Mouse (Mus musculus): Measurements from ENCODE around the gene Asb6.
A peak's percentile ranks its signal among the peaks of the same experiment; 100 is the strongest.

Asb6 gene

DNA sequence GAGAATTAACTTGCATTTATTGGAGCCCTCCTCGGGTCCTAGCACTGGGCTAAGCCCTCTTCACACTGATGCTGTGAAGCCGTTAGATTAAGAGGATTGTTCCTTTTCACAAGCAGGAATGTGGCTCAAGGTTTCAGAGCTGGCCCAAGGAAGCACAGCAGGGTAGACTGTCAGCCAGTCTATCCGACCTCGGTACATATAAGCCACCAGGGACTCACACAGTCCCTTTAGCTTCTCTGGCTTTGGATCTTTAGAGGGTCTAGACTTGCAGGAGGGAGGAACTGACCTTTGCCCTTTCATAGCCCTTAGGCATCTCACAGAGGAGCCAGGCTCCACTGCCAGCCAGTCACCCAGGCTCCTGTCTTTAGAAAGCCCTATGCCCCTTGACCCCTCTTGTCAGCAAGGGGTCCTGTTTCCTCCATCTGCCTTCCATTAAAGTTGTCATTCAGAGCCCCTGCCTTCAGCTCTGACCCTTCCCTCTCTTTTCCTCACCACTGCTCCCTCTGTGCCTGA is at the start of gene Asb6:
Gene Asb6, minus strand, starts transcription at position 51 of the 513 bp plus-strand sequence.
- no peak for DNase-seq (ENCODE audit: low read depth)

DNA sequence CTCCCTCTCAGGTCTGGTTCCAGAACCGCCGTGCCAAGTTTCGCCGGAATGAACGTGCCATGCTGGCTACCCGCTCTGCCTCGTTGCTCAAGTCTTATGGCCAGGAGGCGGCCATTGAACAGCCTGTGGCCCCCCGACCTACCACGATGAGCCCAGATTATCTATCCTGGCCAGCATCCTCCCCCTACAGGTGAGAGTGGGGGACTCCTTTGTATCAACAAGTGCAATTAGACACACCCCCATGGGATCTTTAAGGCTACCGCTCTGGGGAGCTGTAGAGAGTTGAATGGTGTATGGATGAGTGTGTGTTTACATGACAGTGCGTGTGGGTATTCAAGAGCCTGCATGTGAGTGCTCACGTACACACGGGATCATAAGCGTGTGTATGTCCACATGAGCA is 49.3 kb upstream of the Asb6 start:
- DNase-seq (ENCODE audit: low read depth), result no peak

DNA sequence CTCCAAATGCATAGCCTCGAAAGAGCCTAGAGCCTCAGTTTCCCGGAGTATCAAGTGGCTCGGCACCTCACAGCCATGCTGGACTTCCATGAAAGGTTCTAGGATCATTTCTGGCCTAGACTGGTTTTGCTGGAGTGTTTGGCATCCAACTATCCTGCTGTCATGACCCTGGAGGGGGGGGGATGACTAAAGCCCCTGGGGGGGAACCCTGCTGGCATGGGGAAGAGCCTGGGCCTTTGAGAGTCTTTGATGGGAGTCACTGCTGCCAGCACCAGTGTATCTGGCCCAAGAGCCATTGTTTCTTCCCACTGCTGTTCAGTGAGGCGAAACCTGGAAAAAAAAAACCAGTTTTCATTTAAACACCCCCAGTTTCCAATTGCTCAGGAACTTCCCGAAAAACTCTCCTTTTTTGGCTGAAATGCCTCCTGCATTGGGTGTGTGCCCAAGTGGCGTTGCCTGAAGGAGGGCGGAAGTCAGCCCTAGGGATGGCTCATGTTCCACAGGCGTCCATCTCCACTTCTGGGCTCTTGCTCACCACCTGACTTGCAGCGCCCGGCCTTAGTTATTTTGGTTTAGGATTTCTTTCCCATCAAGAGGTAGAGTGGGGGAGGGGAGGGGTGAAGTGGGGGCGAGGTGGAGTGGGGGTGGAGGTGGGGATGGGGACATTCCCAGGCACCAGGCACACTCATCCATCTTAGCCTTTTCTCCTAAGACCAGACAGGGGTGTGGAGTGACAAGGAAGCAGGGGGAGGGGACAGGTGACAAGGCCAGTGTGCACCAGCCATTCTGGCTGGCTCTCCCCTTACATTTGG is 45.7 kb upstream of the Asb6 start:
- DNase-seq (ENCODE audit: low read depth), result no peak

DNA sequence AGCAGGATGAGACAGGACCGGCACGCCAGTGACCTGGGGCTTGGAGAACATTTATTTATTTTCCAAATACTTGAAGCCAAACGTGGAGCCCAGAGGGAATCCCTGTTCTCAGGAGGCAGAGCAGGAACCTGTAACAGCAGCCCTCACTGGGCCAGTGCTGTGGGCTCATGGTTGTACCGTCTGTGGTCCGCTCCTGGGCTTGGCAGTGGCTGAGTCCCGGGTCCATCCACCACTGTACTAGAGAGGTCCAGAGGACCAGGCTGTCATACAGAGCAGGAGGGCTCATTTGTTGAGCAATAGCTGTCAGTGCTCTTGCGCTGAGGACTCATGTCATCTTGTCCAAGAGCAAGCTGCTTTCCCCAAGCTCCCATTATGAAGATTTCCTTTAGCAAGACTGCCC is 45.0 kb upstream of the Asb6 start:
- DNase-seq (ENCODE audit: low read depth), result no peak

DNA sequence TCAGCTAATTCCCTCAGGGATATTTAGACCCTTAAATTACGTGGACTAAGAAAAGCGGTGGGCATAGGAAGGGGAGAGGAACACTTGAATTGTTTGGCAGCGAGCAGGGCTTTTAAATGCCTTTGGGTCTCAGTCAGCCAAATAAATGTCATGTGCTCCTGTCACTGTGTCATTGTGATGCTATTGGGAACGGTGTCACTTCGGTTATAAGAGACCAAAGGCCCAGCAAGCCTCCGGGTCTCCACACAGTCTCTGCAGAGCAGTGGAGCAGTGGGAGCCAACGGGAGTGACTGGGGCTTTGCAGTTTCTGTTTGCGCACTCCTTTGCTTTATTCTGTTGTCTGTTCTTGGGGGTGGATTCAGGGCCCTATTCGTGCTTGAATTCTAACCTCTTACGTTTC is 44.3 kb upstream of the Asb6 start:
- no peak for DNase-seq (ENCODE audit: low read depth)

DNA sequence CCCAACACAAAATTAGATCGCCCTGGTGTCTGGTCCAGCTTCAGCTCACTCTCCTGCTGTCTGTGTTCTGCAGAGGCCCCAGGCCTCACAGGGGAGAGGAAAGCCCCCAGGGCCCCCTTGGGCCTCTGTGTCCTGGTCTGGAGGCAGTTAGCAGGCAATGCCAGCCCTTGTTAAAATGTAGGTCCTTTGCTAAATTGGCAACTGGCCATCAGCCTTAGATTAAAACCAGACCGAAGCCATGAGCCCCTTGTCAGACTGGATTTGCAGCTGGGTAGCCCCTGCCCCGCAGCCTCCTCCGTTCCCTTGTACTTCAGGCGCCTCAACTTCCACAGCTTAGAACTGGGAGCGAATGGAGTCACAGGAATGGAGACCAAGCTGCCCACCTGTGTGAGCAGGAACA is 42.5 kb upstream of the Asb6 start:
- no peak for DNase-seq (ENCODE audit: low read depth)

DNA sequence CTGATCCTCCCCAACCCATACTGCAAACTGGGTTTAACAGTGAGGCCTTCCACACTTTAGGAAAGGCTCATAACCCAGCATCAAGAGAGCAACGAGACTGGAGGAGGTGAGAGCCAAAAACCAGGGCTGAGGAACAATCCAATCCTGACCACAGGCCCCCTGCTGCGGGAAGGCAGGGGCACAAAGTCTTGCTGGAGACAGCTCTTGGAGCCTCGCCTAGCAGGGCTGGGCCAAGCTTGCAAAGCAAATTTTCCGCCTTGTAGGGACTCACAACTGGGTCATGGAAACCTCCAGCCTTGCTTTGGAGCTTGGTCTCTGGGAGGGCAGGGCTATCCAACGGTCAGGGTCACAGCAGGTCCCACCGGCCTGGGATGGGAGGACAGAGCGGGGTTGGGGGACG is 40.7 kb upstream of the Asb6 start:
- no peak for DNase-seq (ENCODE audit: low read depth)

DNA sequence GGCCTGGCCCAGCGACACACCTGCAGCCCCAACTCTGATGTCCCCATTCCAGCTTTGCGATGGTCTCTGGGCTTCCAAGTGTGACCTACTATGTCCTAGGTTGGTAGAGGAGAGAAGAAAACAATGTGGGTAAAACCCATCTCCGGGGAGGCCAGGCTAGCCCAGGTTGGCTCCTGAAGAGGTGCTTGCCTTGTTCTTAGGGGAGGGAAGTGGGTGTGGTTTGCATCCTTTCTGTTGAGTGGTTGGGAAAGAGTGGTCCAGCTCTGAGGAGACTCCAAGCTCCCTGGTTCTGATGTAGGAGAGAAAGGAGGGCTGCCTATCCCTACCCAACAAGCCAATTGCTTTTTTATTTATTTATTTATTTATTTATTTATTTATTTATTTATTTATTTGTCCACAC is 35.3 kb upstream of the Asb6 start:
- no peak for DNase-seq (ENCODE audit: low read depth)

DNA sequence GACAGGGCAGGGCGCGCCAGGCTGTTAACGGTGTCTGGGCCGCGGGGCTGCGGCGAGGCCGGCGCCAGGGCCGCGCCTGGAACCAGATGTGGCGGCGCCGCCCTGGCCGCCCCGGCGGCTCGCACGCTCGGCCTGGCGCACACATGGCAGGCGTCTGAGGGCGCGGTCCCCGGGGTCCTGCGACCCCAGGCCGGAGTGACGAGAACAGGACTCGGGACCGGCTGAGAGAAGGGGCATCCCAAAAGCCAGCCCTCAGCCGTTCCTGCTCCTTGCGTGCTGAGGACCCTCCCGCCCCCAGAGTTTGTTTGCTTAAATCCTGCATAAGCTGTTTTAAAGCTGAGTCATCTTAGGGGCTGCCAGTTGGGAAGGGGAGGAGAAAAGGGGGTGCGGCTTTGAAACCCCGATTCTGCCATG is 34.8 kb upstream of the Asb6 start:
- no peak for DNase-seq (ENCODE audit: low read depth)

DNA sequence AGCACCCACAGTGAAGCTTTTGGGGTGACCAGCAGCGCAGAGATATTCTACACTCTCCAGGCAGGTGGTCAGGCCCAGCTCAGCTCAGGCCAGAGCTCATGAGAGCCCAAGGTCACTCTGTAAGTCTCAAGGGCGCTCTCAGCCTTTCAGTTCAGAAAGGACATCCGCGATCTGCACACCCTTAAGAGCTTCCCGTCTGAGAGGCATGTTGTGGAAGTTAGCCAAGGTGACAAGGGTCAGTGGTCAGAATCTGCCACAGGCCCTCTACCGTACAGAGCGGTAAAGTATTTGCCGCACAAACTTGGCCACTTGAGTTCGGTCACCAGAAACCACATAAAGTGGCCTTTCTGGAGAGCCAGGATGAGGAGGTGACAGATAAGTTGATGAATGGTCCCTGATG is 33.4 kb upstream of the Asb6 start:
- DNase-seq (ENCODE audit: low read depth), result no peak

DNA sequence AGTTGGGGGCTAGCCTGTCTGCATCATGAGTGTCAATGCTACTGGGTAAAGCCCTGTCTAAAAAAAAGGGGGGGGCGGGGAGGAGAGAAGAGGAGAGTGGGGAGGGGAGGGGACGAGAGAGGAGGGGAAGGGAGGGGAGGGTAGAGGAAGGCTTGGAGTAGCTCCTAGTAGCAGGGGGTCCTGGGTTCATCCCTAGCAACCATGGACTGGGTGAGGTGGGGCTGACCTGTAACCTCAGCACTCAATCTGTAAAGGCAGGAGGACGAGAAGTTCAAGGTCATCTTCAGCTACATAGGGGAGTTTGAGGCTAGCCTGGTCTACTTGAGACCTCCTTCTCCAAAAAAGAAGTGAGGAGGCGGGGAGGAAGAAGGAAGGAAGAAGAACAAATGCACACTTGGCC is 31.9 kb upstream of the Asb6 start:
- no peak for DNase-seq (ENCODE audit: low read depth)

DNA sequence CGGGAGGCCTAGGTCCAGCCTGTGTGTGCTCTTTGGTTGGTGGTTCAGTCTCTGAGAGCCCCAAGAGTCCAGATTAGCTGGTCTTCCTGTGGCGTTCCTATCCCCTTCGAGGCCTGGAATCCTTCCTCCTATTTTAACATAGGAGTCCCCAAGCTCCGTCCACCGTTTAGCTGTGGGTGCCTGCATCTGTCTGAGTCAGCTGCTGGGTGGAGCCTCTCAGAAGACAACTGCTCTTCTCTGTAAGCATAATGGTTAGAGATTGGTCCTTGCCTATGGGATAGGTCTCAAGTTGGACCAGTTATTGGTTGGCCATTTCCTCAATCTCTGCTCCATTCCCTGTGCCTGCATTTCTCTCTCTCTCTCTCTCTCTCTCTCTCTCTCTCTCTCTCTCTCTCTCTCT is 29.6 kb upstream of the Asb6 start:
- DNase-seq (ENCODE audit: low read depth), result no peak

DNA sequence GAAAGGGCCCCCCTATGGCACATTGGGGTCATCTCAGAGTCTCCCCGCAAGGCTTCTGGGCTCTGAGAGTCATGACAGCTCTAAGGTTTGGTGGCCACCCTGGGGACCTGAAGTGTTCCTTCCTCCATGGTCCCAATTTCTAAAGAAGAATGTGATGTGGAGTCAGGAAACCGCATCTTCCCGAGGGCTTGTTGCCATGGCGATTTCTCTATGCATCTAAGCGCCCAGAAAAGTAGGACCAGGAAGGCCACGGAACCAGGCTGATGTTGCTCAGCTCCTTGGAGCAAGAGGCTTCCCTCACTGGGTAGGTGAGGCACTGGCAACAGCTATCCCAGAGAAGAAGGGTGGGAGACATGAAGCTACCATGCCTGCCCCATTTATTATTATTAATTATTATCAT is 26.9 kb upstream of the Asb6 start:
- DNase-seq (ENCODE audit: low read depth), result no peak

DNA sequence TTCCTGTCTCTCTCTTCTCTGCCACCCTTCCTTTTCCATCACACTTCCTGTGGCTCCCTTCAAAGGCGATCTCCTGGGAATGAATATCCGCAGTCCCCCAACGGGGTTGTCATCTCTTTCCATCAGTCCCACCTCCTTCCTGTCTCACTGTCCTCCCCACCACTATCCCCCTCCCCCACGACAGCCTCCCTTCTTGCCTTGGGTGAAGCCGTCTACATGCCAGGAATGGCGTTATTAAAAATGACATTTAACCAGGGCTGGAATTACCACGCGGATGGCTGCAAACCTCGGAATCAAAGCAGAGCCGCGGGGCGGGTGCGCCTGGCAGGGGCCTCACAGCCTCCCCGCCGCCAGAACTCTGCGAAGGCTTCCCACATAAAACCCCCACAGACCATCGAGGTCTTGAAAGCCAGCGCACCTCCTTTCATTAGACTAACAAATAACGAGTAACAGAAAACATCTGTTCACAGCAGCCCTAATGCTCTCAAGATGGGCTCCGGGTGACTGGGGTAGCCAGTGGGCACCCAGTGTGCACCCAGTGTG is 22.7 kb upstream of the Asb6 start:
- DNase-seq (ENCODE audit: low read depth), result no peak

DNA sequence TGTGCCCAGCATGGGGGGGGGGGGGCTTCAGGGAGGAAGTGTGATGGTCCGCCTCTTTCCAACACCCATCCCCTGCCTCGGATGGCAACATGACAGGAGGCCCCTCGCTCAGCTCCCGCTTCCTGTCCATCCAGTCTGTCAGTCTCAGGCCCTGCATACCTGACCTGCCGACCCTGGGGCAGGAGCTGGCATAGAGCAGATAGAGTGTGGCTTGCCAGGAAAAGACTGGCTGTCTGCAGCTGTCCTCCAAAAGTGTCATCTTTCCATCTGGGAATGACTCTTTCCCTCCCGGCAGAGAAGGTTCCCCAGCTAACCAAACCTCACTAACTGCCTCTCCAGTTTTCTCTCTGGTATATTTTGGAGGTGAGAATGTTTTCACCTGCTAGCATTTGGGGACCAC is 20.4 kb upstream of the Asb6 start:
- no peak for DNase-seq (ENCODE audit: low read depth)

DNA sequence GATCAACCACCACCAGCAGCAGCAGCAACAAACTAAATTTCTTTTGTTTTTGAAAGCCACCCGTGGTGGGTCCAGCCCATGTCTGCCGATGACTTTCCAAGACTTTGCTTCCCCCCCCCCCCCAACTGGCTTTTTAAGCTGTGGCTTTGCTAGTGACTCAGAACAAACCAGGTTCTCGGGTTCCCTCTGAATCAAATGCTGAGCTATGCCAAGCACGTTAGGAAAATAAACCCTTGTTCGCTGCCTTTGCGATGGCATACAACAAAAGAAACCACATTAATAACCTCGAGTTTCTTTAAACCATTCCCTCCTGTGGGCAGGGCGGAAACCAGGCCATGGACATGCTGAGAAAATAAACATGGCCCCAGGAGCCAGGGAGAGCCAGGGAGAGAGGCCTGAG is 18.1 kb upstream of the Asb6 start:
- no peak for DNase-seq (ENCODE audit: low read depth)

DNA sequence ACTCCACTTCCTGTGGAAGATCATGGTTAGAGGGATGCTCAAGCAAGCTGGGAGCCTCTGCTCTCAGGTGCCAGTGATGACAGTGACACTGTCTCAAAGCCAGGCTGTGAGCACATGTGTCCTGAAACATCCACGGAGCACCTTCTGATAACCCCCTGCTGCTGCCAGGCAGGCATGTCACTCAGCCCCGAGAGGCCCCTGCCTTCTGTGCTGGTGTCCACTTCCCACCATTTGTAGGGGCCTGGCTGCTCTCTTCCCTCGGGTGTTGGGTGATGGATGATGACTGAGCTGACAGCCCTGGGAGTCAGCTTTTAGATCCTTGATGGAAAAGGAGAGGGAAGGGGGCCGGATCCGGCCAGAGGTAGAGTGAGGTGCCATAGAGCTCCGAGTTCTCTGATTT is 16.6 kb upstream of the Asb6 start:
- DNase-seq (ENCODE audit: low read depth), result no peak

DNA sequence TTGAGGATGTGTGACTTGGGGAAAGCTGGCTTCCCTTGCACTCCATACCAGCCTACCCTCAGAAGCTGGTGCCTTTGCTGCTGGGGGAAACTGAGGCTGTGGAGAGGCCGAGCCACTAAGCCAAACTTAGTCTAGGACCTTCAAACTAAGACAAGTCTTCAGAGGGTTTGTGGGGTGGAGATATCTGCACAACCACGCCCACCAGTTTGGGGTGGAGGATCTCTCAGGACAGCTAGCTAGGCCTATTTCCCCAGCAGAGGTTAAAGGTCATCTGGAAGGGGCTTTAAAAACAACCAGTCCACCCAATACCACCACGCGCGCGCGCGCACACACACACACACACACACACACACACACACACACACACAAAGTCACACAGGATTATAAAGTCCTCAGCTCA is 16.1 kb upstream of the Asb6 start:
- no peak for DNase-seq (ENCODE audit: low read depth)

DNA sequence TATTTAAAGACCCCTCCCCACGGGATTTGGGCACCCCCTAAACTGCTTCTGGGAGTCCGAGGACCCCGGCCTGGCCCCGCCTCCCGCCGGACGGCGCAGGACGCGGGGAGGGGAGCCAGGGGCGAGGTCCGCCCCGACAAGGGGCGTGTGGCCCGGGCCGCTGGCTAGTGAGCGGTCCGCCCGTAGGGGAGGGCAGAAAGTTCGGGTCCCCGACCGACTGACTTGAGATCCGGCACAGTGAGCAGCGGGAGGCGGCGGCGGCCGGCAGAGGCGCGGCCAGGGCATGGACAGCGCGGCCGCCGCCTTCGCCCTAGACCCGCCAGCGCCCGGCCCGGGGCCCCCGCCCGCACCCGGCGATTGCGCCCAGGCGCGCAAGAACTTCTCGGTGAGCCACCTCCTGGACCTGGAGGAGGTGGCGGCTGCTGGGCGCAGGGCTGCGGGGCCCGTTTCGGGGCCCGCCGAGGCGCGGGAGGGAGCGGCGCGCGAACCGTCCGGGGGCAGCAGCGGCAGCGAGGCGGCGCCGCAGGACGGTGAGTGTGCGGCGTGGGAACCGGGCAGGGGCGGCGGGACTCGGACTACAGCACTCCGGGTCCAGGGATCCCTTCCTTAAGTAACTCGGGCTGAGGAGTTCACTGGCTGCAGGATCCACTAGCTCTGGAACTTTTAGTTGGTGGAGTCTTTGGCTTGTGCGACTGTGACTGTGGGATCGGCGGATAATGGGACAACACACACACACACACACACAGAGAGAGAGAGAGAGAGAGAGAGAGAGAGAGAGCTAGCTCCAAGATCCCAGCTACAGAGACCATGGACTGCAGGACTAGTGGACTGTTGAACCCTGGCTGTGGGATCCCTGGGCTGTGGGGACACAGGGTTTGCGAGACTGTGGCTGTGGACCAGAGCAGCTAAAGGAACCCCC is 15.3 kb upstream of the Asb6 start:
- DNase-seq (ENCODE audit: low read depth), result no peak

DNA sequence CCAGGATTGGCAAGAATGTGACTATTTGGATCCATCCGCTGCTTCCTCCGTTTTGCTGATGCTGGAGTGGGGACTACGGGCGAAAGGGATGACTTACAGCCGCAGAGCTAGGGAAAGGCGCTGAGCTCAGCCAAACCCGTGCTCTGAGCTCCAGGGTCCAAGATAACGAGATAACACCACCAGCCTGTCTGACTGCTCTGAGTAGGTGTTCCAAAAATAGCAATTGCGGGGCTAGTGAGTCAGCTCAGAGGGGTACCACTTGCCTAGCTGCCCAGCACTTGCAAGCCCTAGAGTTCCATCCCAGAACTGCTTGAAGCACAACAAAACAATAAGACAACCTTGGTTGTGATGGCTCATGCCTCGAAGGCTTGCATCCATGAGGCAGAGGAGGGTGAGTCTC is 12.5 kb upstream of the Asb6 start:
- DNase-seq (ENCODE audit: low read depth), result no peak

DNA sequence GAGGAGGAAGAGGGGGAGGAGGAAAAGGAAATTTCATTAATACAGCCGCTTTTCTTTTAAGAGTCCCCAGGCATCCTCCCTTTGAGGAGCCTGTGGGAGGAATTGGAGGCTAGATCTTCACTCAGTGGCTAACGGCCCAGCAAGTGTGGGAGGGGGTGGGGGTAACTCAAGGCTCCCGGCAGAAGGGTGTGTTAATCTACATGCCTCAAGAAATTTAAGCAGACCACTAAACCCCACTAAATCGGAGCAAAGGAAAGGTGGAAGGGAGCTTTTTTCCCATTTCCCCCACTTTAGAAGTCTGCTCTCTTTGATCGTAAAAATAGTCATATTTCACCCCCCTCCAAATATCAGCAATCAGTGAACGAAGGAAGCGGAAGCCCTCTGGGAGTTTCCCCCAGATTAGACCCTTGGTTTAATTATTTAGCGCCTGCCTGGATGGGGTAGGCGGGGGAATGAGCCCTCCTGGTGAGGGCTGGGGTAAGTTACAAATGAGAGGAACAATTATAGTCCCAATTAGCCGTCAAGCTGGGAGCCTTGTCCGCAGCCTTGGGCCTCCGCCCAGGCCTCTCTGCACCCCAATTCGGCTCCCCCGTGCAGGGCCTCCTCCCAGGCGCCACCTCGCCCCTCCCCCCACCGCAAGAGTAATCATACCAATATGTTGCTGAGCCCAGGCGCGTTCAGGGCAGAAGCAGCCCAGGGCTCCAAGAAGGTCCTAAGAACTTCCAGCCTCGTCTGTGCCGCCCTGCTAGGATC is 6.3 kb upstream of the Asb6 start:
- DNase-seq (ENCODE audit: low read depth), result peak; percentile 33

DNA sequence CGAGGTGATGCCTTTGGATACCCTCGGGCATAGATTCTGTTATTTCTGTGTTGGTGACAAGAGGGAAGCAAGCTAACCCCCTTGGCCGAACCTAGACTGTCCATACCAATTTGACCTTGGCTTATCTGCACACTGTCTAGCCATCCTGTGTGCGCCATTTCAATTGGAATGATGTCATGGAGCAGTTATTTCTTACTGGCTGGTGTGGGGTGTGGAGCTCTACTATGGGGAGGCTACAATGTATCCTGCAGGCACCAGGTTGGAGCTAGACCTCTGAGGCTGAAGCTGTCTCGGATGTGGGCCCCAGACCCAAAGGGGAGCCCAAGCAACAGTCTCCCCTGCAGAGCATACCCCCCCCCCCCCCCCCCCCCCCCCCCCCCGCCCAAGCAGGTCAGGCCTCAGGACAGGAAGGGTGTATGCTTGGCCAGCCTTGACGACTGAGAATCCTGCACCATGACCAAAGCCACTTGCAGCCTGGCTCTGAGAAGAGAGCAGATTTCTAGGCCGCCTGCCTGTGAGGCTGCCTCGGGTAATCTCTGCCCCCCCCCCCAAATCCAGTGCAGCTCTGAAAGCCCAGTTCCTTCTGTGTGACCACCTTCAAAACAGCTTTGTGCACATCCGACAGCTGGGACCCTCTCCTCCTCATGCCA is 4.4 kb upstream of the Asb6 start, which contains the start of gene Prrx2:
Gene Prrx2, plus strand, starts transcription at position 600 of the 650 bp plus-strand sequence.
- DNase-seq (ENCODE audit: low read depth), result no peak

Data from c-Kit-positive CD71-positive TER-119-negative erythroid progenitor cells, embryonic 14.5 days (primary cell).